Mouse (Mus musculus) spleen, postnatal 36 days (tissue): ENCODE measurements at regions not wholly inside any gene's neighbourhood (a gene's known extent, or its start where the extent isn't known, plus 50 kb on each side); places are given as distances from the start of the nearest gene placed in this dataset.

Experiments used
- DNase-seq, 2 experiments: peaks; one replicate each; pipeline ENCODE4 v3.0.0; 2022; ENCODE audit warnings: low spot score in 2 of 2, mixed read lengths in 1 of 2

- no peak for DNase-seq
Observed at GRCm38 (mm10) chr6:88964071-88964470, 62.0 kb downstream of the Tpra1 start.

DNA sequence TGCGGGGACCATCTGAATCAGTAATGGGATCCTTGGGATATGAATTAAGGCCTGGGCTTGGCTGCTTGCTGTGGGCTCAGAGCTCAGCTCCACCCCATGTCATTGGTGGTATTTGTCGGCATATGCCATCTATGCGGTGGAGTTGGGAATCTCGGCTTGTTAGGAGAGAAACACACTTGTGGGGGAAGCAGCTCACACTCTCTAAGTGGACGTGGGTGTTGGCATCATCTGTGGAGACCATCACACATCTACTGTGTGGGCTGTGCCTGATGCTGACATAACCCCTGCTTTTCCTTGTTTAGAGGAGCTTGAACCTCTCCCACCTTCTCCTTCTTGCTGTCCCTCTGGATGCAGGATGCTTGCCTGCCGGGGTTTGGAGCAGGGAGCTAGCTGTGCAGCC is 62.9 kb downstream of the Tpra1 start:
- DNase-seq = no peak

DNA sequence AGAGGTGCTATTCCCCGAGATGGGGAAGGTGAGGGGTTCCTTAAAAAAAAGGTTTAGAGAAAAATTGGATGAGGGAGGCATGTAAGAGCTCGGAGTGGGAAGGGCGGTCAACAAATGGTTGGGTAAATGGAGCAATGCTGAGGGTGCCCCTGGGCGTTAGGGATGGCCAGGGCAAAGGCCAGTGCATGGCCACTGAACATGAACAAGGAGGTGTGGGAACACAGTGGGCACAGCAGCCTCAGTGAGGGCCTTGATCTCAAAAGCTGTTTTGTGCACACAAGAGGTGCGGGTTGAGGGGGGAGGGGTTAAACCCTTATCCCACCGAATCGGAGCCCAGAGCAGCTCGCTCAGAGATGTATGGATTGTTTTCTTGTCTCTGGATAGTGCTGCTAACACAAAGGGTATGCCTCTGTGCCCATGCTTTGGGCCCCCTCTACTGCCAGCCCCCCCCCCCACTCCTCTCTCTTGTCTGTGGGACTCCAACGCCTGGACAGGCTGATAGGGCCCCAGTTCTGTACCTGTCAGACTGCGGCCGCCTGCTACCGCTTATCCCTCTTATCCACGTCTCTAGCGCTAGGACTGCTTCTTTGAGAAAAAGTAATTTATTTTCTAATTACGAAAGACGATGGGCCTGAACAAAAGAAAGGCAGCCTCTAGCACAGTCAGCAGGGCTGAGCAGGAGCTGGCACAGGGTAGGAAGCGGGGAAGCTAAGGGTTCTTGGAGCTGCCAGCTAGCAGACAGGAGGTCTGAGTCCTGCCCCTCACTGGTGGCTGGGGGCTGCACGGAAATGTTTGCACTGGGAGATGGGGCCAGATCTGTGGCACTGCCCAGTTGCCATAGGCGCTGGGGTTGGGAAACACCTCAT is 63.5 kb downstream of the Tpra1 start:
- DNase-seq = no peak

DNA sequence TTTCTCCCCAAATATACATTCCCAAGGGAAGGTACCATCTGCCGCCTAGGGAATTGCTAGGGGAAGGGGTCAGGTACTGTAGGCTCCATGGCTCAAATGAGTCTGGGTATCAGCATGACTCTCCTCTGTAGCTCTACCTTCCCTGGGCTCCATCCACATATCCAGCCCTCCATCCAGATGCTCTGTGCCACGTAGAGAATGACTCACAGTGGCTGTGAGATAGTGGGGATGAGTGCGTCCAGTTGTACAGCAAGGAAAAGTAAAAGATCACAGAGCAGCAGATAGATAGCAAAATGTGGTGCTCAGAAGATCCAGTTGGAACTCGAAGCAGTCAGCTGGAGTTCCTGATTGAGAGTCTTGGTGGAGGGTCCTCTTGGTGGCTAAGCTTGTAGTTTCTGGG is 64.5 kb downstream of the Tpra1 start:
- no peak for DNase-seq

GRCm38 (mm10) chr6:88968842-88969241 is 66.8 kb downstream of the Tpra1 start:
- no peak for DNase-seq

GRCm38 (mm10) chr6:88971729-88972128 is 69.7 kb downstream of the Tpra1 start:
- no peak for DNase-seq

- DNase-seq = no peak
Observed at GRCm38 (mm10) chr6:88974457-88974856, 72.4 kb downstream of the Tpra1 start.

DNA sequence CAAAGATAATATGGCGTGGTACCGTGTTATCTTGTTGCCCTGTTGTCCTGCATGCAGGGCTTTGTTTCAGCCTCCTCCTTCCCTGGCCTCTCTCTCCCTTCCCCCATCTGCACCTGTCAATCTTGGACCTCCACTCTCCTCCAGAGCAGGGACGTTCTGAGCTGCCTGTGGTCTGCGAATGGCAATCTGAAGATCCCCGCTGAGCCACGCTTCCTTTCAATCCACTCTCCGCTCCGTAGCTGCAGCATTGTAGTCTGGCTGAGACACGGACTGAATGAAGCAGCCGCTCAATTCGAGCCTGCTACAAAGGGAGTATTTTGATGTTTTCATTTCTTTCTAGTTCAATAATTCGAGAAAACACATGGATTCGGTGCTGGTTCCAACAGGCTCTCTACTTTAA is 74.5 kb downstream of the Tpra1 start:
- DNase-seq = no peak

DNA sequence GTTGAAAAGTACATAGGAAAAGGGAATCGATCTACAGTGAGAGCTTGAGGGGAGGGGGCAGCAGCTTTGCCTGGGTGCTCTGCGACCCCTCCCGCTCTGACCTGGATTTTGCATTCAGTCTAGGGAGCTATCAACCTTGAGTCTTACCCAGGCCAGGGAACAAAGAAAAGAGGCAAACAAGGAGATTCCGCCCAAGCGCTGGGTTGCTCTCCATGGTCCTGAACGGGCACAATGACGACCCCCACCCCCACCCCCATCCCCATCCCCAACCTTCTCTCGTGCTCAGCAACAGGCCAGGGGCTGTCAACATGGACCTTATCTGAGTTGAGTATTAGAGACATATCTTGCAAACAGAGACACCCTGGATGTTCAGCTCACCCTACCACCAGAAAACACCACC is 74.9 kb downstream of the Tpra1 start:
- no peak for DNase-seq

DNA sequence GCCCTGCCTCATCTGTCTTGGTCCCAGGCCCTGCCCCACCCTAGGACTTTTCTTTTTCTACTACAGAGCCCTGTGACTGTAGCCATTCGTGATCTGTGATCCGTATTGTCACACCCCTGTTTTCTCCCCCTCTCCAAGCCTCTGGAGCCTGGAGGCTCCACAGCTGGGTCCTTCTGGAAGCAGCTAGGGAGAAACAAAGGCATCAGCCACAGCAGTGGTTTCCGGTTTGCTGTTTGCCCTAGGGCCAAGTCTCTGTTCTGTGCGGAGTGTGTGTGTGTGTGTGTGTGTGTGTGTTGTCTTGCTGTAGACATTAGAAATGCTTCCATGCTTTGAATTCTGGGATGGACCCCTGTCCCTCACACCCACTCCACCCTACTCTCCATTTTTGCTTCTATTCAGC is 76.9 kb downstream of the Tpra1 start:
- no peak for DNase-seq

DNA sequence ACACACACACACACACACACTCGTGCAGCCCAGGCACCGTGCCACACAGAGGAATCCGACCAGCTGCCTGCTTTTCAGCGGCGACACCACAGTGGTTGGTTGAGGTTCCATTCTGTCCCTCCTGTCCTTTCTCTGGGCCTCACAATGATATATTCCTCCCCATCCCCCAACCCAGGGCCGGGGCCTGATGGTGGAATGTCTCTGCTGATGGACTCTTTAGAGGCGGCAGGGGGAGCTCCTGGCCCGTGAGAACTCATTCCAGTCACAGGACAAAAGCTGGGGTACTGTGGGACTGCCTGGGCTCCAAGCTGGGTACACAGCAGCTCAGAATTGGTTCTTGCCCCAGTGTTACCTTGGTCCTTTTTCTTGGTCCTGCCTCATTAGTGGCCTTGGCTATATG is 78.1 kb downstream of the Tpra1 start:
- peak; percentile 19 to 38 for DNase-seq

GRCm38 (mm10) chr6:88981544-88981943 is 79.5 kb downstream of the Tpra1 start:
- no peak for DNase-seq

DNA sequence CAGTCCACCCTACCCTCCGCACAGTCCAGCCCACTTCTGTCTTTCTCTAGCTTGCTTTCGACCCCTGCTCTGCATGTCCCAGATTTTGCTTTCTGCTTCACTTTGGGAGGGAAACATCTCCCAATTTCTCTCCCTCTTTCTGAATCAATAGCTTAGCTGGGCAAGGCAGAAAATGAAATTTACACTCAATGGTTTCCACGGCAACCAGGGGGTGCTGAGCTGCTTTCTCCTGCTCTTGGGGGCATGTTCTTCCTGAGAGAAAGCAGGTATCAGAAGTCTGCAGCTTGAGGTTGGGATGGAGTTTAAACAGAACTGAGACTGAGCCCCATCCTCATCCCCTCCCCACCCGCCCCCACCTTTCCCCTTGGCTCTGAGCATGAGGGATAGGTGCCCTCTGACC is 82.1 kb downstream of the Tpra1 start:
- no peak for DNase-seq

DNA sequence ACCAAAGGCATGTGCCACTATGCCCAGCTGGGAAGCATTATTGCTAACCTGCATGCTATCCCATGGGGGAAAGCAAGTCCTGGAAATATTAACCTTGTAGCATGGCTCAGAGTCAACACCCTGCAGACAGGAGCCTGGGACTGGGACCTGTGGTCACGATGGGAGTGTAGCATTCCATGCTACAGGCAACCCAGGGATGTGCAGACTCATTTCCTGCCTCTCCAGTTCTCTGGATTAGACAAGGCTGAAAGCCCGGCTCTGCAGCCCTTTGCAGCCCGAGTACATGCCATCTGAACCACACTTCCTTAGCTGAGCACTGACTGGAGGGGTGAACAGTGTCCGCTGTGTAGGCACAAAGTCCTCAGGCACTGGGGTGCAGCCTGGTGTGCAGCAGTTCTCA is 82.8 kb downstream of the Tpra1 start:
- no peak for DNase-seq

- no peak for DNase-seq
Observed at GRCm38 (mm10) chr6:88988551-88988950, 86.5 kb downstream of the Tpra1 start.

GRCm38 (mm10) chr6:88989617-88990299 is 87.7 kb downstream of the Tpra1 start:
- no peak for DNase-seq

DNA sequence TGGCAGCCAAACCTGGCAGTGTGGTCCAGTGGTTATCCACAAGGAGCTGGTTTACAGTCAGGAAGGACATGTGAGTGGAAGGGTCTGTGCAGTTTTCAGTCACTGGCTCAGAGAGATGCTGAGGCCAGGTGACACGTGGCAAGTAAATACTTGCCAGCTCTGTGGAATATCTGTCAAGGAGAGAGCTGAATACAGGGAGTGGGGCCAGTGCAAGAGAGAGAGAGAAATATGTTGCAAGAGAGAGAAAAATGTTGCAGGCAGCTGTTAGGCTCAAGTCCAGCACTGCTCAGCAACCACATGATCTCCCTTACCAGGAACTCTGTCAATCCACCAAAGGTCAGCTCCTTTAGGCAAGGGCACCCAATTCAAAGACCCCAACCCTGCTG is 88.2 kb downstream of the Tpra1 start:
- DNase-seq = no peak

GRCm38 (mm10) chr6:88995077-88995476 is 93.0 kb downstream of the Tpra1 start:
- no peak for DNase-seq

DNA sequence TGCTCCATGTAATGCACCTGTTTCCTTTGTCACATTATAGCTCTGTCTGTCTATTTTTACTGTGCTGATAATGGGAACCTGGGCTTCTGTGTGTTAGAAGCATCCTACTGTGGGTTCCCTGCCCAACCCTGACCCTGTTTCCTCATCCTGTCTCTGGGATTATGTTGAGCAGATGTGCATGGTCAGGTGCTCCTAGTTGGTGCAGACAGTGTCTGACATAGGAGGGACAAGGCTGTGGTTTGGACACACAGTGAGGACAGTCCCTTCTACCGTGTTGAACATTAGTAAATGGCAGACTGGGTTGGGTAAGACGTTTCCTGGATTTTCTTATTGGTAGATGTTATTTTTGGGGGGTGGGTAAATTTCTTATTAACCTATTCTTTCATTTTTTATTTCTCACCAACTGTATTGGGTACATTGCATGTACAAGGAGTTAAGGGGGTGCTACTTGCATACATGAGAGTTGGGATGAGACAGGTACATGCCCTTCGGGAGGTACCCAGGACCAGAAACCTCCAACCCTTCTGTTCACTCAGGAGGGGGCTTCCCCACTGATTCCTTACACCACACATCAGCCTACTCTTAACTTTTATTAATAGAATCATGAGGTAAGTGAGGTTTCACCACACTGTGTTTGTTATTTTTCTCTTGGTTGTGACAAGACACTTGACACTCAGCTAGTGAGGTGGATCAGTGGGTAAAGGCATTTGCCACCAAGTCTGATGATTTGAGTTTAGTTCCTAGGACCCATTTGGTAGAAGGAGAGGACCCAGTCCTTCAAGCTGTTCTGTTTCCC is 97.1 kb downstream of the Tpra1 start:
- no peak for DNase-seq

- DNase-seq = peak; percentile 66 to 67
Observed at GRCm38 (mm10) chr6:89000359-89000758, 98.3 kb downstream of the Tpra1 start.

GRCm38 (mm10) chr6:89003197-89003923 is 101.3 kb downstream of the Tpra1 start:
- DNase-seq = no peak

GRCm38 (mm10) chr6:89005094-89005493 is 103.0 kb downstream of the Tpra1 start:
- no peak for DNase-seq
